Mouse (Mus musculus): ENCODE results near the gene Scap.

Scap gene

DNA sequence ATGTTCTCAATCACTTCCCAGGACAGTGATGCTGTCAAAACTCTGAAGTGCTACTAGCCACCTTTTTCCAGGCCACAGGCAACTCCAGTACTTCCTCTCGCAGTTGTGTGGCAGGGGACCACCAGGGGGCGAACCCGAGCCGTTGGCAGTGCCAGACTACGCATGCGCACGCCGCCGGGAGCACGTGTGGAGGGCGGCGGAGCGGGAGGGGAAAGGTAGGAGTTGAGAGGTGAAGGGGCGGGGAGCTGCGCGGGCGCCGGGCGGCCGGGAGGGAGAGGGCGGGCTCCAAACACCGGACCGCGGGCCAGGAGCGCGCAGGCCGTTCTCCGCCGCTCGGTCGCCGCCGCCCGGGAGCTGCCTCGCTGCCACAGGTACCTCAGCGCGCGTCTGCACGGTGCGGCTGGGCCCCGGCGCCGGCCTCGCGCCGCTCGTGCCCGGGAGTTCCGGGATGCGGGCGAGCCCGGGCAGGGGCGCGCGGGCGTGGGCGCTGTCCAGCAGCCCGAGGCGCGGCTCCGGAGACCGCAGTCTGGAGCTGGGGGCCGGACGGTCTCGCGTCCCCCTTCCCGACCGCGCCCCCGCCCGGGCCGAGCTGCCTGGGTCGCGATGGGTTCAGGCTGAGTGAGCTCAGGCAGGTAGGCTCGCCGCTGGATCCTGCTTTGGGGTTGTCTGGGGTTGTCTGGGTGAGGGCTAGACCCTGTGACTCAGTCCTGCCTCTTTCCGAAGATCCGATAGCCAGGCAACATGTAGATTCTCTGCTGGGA is at the start of gene Scap:
Gene Scap, plus strand, starts transcription at position 154 of the 761 bp plus-strand sequence.
- peak; percentile 96 for DNase-seq (ENCODE audit: low read depth, low spot score)

DNA sequence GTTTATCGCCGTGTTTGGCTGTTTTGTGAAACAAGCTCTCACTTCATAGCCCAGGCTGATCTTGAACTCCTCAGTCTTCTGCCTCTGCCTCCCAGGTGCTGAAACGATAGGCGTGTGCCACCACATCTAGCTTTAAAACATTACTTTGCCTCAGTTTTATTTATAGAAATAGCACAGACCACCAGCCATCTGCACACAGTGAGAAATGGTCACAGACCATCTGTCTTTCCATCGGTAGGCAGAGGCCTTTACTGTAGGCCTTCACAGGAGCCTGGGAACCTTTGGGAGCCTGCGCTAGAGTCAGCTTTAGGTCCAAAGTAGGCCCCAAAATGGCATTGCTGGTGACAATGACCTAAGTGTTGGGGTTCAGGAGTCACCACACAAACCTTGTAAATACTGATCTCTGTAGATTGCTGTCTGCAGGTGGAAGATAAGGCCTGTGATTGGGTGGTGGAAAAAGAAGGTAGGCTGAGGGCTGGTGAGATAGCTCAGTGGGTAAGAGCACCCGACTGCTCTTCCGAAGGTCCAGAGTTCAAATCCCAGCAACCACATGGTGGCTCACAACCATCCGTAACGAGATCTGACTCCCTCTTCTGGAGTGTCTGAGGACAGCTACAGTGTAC is 48.9 kb upstream of the Scap start:
- no peak for DNase-seq (ENCODE audit: low read depth, low spot score)

DNA sequence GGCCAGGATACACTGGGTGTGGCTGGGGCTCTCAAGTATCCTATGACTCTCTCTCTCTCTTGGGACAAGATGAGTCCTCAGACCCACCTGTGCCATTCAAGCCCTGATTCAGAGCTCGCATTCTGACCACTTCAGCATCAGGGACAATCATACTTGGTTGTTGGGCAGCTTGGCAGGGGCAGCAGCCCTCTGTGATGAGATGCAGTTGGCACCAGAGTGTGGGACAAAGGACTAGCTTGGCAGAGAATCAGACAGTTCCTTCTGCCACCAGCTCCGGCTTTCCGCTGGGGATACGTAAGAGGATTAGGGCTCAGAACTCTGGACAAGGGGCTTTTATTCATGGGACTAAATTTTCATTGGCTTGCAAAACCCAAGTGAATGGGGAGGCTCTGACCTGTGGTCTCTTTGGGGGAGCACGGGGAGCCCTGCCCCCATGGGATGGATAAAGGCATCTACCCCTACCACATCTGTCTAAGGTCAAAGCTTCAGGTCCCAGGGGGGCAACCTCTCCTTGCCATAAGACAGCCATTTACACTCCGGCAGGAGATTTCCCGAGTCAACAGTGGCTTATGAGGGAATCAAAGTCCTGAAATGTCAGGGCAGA is 45.7 kb upstream of the Scap start:
- no peak for DNase-seq (ENCODE audit: low read depth, low spot score)

DNA sequence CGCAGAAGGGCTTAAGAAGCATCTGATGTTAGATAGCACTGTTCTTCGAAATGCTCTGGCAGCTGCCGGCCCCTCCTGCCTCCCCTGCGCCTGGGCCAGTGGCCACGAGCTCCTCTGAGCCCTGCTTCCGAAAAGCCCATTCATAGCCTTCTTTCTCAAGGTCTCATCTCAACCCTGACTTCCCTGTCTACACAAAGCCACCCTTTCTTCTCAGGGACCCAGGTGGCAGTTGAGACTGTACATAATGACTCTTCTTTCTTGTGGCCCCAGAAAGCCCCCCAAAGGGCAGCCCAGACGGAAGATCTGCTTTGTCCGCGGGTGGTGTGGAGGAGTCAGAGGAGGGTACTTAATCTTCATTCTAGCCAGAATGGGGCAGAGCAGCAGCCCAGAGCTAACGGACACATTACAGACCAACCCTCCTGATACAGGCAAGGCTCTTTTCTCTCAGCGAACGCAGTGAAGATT is 39.8 kb upstream of the Scap start:
- no peak for DNase-seq (ENCODE audit: low read depth, low spot score)

DNA sequence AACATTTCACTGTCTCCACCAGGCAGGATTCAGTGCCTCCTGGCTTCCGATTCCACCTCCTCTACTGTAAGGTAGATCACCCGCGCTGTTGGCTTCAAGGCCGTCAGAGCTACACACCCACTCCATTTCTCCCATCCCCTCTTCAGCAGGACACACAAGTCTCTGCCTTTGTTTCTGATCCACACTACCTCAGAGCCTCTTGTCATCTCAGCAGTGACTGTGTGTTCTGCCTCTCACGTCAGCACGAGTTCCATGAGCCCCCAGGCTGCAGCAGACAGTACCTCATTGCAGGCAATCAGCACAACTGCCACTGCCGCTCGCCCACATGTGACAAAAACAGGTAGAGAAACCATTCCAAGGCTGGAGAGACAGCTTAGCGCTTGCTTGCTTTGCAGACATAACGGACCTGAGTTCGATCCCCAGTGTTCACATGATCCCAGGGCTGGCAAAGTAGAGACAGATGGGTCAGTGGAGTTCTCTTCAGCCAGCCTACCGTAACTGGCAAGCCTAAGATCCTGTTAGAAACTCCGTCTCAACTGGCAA is 39.1 kb upstream of the Scap start:
- no peak for DNase-seq (ENCODE audit: low read depth, low spot score)

DNA sequence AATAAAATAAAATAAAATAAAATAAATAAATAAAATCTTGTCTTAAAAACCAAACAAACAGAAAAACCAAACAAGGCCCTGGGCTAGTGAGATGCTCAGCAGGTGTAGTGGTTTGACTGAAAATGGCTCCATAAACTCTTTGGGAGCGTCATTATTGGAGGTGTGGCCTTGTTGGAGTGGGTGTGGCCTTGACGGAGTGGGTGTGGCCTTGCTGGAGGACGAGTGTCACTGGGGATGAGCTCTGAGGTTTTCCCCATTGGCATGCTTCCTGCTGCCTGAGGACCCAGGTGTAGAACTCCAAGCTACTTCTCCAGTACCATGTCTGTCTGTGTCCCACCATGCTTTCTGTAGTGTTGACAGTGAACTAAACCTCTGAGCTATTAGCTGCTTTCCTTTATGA is 38.3 kb upstream of the Scap start:
- DNase-seq (ENCODE audit: low read depth, low spot score): peak; percentile 20

DNA sequence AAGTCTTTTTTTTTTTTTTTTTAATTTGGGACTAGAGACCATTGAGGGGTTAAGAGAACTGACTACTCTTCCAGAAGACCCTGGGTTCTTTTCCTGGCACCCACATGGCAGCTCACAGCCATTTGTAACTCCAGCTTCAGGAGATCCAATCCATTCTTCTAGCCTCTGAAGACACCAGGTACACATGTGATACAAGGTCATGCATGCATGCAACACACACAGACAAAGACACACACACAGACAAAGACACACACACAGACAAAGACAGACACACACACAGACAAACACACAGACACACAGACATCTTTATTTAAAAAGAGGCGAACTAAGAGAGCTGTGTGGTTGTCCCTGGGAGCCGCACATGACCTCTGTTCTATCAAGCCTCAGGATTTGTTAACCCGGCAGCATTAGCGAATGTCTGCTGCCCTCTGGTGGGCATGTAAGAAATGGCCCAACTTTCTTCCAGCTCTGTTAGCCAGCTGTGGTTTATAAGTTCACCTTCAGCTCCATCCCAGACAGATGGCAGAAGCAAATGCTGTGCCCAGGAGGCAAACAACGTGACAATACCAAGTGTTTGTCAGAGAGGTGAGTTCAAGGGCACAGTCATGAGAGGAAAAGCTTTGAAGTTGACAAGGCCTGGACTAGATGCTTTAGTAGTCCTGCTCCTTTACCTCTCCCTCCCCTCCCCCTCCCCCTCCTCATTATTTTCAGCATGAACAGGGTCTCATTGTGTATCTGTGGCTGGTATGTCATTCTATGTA is 36.0 kb upstream of the Scap start:
- DNase-seq (ENCODE audit: low read depth, low spot score): peak; percentile 86

DNA sequence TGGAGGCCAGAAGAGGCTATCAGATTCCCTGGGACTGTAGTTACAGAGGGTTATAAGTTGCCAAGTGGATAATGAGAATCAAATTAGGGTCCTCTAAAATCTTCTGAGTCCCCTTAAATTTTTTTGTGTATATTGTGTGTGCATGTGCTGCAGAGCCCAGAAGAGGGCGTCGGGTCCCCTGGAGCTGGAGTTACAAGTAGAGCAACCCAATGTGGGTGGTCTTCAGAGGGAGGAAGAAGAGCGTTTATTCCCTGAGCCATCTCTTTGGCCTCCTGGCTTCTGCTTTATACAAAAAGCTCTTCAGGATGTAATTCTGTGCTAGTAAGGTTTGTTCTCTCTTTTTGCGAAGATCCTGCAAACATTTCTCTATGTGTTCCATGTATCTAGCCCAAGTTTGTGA is 28.6 kb upstream of the Scap start:
- no peak for DNase-seq (ENCODE audit: low read depth, low spot score)

DNA sequence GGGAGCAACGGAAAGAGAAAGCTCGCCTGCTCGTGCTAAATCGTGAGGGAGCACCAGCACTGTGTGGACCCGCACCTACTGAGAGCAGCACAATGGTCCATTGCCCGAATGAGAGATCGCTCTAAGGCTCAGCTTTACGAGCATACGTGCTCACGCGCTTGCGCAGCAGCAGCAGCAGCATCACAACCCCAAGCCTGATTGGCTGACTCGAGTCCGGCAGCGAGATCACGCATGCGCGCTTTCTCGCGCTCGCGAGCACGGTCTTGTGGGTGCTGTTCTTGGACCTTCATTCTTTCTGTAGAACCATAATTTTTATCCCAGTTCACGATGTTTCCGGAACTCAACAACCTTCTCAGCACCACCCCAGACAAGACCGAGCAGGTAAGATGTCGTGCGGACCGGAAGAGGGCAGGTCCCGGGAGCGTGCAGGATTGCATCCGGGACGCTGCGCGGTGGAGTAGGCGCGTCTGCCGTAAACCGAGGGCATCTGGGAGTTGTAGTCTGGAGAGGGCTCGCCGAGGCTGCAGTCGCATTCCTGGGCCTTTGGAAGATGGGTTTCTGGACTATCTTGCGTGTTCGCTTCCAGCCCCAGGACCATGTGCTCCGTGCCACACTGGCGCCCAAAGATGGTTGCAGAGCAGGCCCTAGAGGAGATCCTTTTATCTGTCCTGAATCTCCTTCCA is 28.0 kb upstream of the Scap start, which contains the start of gene Elp6:
Gene Elp6, plus strand, starts transcription at position 205 of the 683 bp plus-strand sequence.
- peak; percentile 98 for DNase-seq (ENCODE audit: low read depth, low spot score)

DNA sequence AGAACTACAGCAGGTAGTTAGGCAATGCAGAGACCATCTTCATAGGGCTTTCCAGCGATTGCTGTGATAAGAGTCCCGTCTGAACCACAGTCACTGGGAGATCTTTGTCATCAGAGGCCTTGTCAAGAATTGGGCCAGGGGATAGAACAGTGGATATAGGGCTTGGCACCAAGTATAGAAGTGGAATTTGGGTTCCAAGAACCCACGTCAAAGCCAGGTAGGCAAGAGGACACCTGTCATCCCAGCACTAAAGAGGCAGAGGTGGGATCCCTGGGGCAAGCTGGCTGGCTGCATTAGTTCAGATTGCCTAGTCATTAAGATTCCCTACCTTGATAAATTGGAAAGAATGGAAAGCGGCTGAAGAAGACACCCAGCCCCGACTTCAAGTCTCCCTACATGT is 26.7 kb upstream of the Scap start:
- no peak for DNase-seq (ENCODE audit: low read depth, low spot score)

DNA sequence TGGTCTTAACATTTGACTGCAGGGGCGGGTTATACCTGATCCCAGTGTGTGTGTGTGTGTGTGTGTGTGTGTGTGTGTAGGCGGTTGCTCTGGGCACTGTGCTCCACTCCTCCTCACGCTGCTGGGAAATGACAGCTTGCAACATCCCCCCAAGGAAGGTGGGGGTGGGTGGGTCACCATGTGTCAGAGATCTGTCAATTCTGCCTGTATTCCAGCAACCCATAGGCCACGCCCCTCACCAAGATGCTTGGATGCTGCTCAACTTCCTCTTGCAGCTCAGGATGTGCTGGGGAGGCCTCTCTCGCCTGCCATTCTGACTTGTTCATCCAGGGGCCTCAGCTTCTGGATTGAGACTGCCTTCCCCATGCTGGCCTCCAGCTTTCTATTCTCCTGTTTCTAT is 18.4 kb upstream of the Scap start:
- no peak for DNase-seq (ENCODE audit: low read depth, low spot score)

DNA sequence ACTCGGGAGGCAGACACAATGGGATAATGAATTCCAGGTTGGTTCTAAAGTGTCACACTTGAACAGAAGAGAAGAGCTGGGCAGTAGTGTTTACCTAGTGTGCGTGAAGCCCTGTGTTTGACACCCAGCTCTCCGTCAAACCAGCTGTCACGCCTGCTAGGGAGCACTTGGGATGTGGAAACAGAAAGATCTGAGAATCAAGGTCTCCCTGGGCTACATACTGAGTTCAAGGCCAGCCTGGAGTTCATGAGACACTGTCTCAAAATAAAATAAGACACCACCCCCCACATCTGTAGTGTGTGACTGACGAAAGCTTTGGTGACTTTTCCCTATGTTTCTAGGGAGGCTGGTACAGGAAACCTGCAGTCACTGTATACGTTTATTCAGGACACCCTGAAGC is 17.7 kb upstream of the Scap start:
- DNase-seq (ENCODE audit: low read depth, low spot score): no peak

DNA sequence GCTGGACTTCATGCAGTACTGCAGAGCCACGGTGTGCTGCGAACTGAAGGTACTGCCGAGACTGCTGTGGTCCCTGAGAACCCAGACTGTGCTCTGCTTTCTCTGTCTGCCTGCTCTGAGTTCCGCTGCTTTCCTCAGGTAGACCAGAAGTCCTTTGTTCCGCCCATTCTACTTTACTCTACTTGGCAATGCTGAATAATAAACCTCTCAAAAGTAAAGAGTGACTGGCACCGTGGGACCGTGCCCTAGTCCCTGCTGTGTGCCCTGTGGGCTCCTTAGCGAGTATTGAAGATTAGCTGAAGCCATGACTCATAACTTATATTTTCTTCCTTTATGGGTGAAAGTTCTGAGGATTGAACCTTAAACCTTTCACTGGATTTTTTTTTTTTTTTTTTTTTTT is 17.2 kb upstream of the Scap start:
- DNase-seq (ENCODE audit: low read depth, low spot score): no peak

DNA sequence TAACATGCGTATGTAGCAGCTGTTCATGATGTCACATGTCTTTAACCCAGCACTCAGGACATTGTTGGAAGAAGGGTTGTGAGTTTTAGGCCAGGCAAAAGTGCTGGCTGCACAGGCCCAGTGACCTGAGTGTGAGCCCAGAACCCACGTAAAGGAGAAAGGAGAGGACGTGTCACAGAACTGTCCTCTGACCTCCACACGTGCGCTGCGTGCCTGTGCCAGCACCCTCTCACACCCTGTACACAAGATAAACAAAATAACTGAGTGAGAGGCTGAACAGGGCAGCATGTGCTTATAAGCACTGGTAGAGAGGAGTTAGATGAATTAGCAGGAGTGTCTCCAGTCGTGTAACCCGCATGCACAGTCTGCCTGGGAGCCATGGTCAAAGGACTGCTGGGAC is 16.6 kb upstream of the Scap start:
- DNase-seq (ENCODE audit: low read depth, low spot score): no peak

DNA sequence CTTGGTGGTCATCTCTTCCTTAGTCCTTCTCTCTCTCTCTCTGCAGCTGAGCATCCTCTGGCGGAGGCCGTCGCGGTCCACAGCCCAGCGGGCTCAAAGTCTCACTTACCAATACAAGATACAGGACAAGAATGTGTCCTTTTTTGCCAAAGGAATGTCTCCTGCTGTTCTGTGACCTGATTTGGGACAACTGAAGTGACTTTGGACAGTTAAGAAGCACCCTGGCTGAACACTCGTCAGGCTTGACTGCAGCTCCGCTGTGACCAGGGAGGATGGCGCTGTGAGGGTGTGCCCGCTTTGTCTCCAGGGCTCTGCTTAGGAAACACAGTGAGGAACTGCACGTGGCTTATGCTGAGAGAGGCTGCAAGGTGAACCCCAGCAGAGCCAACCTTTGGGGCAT is 12.3 kb upstream of the Scap start:
- DNase-seq (ENCODE audit: low read depth, low spot score): no peak

DNA sequence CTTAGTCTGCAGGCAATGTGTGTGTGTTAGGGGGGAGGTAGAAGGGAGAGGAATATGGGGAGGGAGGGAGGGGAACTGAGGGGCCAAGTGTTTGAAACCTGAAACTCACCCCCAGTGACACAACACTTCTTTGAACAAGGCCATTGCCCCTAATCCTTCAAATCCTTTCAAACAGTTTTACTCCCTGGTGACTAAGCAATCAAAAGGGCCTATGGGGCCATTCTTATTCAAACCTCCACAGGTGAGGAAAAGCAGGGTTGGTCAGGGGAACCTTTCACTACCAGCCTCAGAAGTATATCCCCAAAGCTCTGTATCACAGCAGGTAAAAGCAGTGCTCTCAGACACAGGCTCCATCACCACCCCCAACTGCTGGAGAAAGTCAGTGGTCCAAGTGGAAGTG is 10.1 kb upstream of the Scap start:
- no peak for DNase-seq (ENCODE audit: low read depth, low spot score)

DNA sequence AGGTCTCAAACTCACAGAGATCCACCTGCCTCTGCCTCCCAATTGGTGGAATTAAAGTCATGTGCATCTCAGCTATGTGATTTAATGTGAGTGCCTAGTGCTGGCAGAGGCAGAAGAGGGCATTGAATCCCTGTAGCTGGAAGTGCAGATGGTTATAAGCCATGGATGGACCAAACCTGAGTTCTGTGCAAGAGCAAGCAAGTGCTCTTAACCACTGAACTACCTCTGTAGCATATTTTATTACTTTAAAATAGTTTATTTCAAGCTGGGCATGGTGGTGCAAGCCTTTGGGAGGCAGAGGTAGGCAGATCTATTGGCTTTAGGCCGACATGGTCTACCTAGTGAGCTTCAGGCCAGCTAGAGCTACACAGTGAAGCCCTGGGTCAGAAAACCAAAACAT is 8.9 kb upstream of the Scap start:
- no peak for DNase-seq (ENCODE audit: low read depth, low spot score)

DNA sequence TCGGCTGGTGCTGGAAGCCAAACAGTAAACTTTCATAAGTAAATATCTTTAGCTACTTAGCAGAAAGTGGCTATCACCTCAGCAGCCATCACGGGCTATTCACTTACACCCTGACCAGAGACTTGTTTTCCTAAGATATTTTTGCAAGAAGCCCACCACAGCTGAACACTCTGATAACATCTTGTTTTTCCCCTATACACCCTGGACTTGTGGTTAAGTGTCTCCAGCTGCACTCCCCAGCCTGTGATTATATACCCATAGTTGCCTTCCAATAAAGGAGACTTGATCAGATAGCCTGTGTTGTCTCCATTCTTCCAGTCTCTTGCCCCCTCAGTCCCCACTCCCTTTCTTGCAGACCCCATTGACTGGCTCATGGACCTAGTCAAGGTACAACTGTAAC is 4.9 kb upstream of the Scap start:
- no peak for DNase-seq (ENCODE audit: low read depth, low spot score)

DNA sequence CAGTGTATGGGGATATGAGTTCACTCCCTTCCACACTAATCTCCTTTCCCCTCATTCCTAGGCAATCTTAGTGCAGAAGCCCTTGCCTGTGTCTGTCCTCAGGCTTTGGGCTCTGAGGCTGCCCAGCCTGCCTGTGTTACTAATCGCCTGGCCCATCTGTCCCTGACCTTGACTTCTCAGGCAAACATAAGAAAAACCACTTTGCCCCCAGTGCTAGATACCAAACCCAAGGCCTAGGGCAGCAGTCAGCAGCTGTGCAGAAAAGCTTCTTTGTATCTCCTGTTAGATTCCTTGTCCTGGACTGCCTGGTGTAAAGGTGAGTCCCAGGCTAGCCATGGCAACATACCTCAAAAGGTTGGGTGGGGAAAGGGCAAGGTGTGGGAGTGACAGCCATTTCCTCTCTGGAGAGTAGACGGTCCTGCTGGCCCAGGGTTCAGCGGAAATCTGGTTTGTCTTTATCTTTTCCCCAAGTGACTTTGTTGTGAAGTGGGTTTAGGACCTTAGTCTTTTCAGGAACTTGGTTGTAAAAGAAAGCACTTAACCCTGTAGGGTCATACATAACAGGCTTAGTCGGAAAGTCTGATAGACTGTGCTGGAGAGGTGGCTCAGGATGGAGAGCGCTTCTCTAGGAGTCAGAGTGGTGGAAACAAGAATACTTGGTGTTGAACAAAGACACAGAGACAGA is 4.0 kb upstream of the Scap start:
- DNase-seq (ENCODE audit: low read depth, low spot score): no peak

DNA sequence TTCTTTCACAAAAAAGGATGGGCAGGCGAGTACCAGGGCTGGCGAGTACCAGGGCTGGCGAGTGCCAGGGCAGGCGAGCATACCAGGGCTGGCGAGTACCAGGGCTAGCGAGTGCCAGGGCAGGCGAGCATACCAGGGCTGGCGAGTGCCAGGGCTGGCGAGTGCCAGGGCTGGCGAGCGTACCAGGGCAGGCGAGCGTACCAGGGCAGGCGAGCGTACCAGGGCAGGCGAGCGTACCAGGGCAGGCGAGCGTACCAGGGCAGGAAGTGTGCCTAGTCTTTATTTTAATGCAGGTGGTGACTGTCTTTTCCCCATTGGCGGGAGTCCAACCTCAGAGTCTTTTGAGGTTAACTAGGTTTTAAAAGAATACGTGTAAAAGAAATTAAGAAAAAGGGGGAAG is 3.4 kb upstream of the Scap start:
- DNase-seq (ENCODE audit: low read depth, low spot score): no peak

DNA sequence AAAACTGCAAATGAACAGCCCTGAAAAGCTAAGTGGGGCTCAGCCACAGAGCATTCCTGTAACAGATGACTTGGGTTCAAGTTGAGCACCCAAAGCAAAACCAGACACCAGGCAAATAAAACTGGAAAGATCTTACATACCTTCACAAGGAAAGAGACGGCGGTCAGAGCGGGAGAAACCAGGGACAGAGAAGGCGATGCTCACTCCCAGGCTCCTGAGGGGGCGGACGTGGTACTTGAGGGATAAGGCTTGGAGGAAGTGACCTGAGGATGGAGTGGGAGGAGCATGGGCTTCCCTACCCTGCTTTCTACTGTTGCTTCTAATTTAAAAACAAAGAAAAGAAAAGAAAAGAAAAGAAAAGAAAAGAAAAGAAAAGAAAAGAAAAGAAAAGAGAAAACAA is 2.7 kb upstream of the Scap start:
- DNase-seq (ENCODE audit: low read depth, low spot score): no peak

All from A20 (cell line).